Mouse (Mus musculus): ENCODE measurements around the gene Dexi.

- no peak for TF ChIP-seq POLR2A (IDR thresholded peaks at IDR 0.05; ENCODE audit: insufficient read depth, low read depth, low read length)
- no peak for TF ChIP-seq CTCF (IDR thresholded peaks at IDR 0.05; ENCODE audit: insufficient read depth, low read depth, low read length)
These were observed 54.9 kb downstream of the Dexi start for GRCm38 (mm10) chr16:10487895-10488493.

All from olfactory bulb, adult 2 months (tissue).